Mouse (Mus musculus) liver, adult 2 months (tissue): ENCODE data around the gene Thg1l.

ENCODE experiments used
- CTCF ChIP-seq: fragments of 200-500 bp; IDR thresholded peaks from 2 replicates; pipeline ENCODE4 v1.5.1; 2011; ENCODE audit warnings: low read depth, low read length, control low read depth
- POLR2A ChIP-seq: fragments of 200-500 bp; IDR thresholded peaks from 2 replicates; pipeline ENCODE4 v1.6.1; 2011; ENCODE audit warnings: low read length, control low read depth; ENCODE audit not compliant: insufficient read depth; ENCODE audit errors: extremely low read depth

GRCm38 (mm10) chr11:45943891-45944642 is 11.2 kb downstream of the Thg1l start:
- TF ChIP-seq CTCF (no peak), POLR2A (no peak)
